Mouse (Mus musculus): ENCODE measurements around the gene Jpt1.

DNA sequence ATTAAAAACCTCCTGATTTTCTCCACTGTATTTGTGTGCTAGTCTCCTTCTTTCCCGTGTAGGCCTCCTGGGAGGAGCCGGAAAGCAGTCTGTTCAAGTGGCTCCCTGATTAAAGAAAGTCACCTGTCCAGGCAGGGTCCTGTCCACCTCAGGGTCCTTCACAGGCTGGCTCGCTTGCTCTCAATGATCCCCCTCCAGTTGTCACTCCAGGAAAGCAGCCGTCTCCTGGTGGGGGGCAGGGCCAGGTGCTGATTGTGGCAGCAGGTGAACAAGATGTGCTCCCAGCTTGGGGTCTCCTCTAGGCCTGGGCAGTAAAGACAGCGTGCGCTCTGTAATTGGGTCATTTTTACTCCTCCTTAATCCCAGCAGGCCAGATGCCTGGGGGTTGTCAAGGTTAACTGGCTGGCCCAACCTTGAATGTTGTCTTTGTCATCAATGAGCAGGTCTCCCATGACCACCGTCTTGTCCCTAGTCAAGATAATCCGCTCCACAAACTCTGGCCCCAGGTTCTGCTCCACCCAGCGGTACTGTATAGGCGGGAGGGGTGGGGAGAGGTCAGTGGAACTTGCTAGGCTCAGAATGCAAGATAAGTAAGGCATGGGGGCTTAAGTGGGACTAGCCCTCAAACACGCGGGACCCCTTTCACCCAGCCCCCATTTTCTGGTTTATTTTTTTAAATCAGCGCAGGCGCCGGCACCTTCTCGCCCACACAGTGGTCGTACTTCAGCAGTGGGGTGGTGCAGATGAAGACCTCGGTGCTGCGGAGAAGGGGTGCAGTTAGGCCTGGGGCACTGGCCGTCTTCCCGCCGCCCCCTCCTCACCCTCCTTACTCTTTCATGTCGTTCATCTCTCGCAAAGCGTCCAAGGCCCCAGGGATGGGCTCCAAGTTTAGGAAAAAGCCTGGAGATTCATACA, 23.5 kb downstream of the Jpt1 start:
- TF ChIP-seq CTCF (IDR thresholded peaks at IDR 0.05; ENCODE audit: control insufficient read depth, insufficient read depth, insufficient replicate concordance, low read depth, low read length): no peak
- TF ChIP-seq POLR2A (IDR thresholded peaks at IDR 0.05; ENCODE audit: control insufficient read depth, low read depth, low read length): no peak
